Mouse (Mus musculus) megakaryocyte, embryonic 14.5 days (primary cell): ENCODE data around the gene Arnt2.

Experiments
- FLI1 ChIP-seq: IDR thresholded peaks from 2 replicates; pipeline ENCODE4 v1.6.1; 2012; ENCODE audit warnings: low read length, inconsistent platforms, mixed read lengths
- GATA1 ChIP-seq: IDR thresholded peaks from 3 replicates; pipeline ENCODE4 v1.6.1; 2012; ENCODE audit warnings: mixed read lengths, low read length, inconsistent platforms, borderline replicate concordance

GRCm38 (mm10) chr7:84424670-84425385 lies 14.9 kb upstream of the Arnt2 start:
- no peak for TF ChIP-seq GATA1
- no peak for TF ChIP-seq FLI1
